Mouse (Mus musculus): ENCODE data around the gene Slc46a3.
"Not testable (repeated sequence)": the region's sequence is repeated elsewhere in the genome, so short reads cannot be mapped to it uniquely, and the experiment has no call there.

The Slc46a3 gene

DNA sequence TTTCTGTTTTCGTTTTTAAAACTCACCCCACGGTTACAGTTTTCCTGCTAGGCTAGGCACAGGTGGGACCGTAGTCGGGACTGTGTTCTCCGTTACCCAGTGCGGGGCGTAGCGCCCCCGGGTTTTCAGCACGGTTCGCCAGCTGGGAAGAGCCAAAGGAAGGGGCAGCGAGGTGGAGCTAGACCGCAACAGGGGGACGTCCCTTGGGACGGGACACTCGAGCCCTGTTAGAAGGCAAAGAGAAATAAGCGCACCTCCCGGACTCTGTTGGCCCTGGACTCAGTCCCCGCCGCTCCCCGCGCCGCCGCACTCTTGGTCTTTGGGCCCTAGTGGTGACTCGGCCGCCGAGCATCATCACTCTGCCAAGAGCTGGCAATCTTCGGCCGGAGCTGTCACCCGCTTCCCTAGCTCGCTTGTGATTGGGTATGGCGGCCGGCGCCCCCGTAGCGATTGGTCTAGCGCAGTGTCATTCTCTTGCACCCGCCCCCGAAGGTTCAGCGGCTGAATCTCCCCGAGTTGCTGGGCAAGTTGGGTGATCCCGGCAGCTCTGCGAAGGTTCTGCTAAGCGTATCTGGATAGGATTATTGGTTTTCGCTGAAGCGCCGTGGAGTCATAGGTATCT lies at the start of gene Slc46a3:
Gene Slc46a3, minus strand, starts transcription at position 361 of the 622 bp plus-strand sequence.
- DNase-seq, result peak; percentile 97

DNA sequence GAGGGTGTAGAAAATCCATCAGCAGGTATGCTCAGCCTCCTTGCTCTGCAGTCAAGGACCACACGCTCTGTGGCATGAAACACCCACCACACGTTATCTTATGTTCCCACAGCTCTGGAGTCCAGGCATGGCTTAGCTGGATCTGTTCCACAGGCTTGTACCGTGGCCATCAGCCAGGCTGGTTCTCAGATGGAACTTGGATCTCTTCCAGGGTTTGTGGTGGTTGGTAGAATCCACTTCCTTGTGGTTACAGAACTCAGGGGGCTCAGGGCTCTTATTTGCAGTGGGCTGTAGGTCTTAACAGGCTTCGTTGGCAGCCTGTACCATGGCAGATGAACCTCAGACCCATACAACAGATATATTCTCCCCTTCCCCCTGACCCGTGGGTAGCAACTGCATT lies 44.6 kb upstream of the Slc46a3 start:
- DNase-seq, result no peak

DNA sequence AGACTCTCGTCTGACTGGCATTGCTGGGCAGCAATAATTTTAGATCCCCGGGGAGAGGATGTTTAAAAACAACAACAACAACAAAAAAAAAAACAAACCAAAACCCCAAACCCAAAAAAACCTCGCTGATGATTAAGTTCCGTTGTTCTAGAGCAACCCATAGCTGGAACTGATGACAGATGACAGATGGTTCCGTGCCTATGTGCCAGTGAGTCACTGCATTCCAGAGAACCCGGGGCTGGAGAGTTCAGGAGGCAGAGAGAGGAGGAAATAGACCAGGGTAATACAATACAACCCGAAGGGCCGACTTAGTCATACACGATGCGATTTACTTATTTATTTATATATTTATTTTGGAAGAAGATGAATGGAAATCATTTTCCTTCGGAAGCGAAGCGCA lies 40.5 kb upstream of the Slc46a3 start:
- no peak for DNase-seq

DNA sequence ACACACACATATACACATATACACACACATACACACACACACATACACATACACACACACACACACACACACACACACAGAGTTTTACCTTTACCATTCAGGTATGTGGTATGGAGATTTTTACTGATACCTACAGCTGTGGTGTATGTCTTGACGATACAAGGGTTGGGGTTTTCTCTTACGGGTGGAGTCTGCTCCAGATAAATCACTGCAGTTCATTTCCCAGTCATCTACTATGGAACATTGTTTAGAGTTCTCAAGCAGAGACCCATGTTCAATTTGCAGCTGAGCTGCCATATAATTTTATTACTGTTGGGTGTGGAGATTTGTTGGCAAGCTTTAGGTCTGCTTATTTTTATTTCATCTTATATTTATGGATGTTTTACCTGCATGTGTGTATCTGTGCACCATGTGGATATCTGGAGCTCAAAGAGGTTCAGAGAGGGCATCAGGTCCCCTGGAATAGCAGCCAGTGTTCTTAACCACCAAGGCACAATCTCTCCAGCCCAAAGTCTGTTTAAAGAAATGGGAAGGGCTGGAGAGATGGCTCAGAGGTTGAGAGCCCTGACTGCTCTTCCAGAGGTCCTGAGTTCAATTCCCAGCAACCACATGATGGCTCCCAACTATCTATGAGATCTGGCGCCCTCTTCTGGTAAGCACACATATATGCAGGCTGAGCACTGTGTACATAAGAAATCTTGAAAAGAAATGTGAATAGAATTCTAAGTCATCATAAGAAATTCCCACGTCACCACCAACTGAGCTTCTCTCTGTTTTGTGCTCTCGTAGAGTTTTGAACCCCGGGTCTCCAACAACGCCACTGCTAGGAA lies 34.3 kb upstream of the Slc46a3 start:
- no peak for DNase-seq

DNA sequence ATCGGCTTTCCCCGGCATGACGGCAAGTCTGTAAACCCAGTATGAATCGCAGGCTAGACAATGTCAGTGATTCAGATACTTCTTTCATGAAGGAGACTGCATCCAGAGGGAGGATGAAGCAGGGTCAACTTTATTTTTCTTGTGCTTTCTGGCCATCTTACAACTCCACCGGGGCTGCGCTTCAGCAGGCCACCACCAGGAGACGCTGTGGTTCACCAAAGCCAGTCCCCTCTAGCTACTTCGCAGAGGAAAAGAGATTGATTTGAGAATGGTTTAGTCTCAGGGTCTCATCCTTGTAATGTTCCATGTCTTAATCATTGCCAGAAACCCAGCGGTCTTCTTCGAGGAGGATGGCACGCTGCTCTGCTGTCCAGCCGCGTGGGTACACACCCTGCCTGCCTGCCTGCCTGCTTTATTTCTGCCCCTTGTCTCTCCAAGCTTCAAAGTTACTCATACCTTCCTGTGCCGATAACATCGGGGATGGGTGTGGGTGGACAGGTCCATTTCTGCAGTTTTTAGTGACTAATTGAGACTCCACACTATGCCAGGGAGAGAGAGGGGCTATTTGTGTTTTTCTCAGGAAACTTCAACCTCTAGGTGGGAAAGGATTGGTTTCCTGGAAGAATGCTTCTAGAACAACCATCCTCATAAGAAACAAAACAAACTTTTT lies 31.5 kb upstream of the Slc46a3 start:
- no peak for DNase-seq

DNA sequence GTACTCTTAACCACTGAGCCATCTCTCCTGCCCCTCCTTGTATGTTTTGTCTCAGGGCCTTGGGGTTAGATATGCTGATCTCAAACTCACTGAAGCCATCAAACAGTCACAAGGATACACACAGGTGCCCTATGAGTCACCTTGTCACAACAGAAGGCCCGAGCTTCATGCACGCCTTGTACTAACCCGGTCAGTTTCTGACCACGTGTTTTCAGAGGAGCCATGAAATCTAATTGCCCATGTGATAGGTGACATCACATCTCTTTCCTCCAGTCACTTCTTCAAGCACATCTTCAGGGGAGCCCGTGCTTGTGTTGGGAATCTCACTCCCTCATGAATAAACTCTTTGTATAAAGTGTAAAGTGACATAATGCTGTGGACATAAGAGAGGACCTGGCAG lies 30.0 kb upstream of the Slc46a3 start:
- no peak for DNase-seq

DNA sequence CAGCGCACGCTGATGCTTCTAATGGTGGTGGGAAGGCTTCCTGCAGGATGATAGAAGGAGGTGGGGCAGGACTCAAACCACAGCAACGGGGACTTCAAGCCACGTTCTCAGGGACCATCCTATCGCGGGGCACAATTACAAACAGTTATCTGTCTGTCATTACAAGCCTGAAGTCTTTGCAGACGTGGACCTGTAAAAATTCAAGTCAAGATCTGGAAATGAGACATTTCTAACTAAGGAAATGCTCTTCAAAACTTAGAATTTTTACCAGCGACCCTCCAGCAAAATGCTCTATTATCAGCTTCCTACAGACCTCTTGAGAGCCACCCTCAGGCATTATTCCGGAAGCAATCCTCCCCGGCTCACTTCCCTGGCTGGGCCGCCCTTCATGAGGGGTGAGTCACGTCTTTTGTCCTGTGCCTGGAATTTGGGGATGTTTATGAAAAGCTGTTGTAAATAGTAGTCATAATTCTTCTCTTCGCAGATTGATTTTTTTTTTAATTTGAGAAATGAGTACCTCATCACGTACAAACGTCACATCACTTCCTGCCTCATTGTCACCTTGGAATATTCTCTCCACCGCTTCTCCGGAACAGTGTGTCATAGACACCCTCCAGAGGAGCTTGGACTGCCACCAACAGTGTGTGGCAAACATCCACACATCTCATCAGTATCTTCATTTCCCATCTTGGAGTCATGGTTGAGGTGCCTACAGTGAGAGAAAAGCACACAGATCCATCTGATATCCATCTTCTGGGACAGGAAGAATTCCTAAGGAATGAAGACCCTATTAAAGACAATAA lies 23.6 kb upstream of the Slc46a3 start:
- DNase-seq, result no peak

DNA sequence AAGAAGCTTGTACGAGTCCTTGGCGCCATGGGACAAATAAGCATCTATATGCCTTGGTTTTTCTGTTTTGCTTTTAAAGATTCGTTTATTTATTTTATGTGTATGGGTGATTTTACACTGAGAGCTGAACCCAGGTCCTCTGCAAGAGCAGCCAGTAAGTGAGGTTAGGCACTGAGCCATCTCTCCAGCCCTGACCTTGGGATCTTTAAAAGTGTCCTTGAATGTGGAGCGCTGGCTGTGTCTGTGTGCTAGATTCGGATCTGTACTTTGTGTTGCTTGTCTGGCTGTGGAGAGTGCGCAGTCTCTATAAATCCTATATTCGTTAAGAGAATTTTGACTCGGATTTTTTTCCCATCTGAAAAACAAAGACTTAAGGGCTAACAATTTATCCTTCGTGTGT lies 21.6 kb upstream of the Slc46a3 start:
- no peak for DNase-seq

DNA sequence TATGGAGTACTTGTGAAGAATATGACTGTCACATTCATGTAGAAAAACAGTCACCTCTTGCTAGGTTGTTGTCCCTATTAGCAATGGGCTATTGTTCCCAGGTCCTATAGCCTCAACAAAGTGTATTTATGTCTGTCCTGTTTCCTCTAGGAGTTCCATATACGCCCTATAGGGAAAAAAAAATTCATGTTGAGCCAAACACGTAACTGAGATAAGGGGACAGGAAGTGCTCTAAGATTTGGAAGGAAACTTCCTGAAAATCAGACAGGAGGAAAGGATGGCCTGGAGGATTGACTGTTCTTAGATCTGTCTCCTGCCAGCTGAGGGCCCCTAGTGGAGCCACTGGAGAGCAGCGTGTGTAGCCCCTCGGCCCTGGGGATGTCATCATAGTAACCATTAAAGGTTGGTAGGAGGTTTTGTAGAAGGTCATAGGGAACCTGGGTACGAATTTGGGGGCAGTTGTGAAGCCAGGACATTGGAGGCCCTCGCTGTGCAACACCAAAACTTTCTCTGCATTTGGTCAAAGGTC lies 20.5 kb upstream of the Slc46a3 start:
- no peak for DNase-seq

DNA sequence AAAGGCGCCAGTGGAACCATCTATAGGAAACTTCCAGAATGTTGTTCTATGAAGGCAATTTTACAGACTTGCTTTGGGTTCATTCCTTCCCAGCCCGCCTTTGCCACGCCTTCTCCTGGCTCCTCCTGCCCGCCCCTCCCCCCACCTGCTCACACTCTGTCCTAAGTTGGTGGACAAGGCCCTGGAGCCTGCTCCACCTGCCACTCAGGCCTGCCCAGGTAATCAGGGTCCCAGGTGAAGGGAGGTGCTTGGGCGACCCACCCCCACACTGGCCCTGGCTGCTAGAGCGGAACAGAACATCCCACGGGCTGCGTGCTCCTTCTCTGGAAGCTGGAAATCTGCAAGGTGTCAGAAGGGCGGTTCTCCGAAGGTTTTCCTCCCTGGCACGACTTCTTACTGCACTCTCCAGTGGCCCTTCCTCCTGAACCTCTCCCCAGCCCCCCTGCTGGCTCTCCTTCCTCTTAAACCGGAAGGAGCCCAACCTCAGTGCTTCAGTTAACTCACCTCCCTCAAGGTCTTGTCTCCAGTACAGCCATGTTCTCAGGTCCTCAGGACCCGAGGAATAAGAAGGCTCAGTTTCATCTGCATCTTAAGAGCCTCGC lies 18.7 kb upstream of the Slc46a3 start:
- DNase-seq, result no peak

DNA sequence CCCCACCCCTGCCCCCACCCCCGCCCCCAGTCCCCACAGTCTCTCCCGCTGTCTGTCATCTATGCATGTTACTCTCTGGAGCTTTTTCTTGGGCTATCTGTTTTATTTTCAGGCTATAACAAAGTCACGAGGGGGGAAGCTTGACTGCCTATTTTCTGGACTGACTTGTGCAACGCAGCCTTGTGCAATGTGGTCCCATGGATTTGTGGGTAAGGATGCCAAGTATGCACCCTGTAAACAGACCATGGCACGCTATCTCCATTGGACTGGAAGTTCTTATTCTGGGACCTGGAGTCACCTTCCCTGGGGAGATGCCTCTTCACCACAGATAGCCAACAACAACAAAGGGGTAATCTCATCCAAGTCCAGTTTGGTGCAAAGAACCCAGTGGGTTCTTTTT lies 17.1 kb upstream of the Slc46a3 start:
- no peak for DNase-seq

DNA sequence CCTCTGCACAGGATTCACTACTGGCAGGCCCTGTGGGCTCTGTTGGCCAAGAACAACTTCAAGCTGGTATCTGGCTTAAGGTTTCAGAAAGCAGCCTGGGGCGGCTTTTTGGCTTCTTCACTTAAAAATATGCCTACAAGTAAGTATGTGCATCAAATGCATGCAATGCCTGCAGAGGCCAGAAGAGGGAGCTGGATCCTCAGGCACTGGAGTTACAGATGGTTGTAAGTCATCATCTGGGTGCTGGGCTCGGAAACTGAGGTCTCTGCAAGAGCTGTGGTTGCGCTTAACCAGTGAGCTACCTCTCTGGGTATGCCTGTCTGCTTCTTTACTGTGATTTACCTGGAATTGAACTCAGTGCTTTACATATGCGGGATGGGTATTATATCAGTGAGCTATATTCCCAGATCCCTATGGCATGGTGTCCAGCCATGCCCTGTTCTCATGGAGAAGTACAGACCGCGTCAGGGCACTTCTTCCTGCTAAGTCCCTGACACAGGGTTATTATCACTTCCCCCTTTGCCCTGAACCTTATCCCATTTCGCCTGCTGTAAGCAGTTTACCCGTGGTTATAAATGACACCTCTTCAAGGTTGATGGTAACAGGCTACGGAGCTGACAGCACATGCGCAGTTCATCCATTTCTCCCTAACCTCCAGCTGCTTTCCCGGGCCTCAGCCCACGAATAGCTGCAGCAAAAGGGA lies 16.3 kb upstream of the Slc46a3 start:
- DNase-seq, result no peak

DNA sequence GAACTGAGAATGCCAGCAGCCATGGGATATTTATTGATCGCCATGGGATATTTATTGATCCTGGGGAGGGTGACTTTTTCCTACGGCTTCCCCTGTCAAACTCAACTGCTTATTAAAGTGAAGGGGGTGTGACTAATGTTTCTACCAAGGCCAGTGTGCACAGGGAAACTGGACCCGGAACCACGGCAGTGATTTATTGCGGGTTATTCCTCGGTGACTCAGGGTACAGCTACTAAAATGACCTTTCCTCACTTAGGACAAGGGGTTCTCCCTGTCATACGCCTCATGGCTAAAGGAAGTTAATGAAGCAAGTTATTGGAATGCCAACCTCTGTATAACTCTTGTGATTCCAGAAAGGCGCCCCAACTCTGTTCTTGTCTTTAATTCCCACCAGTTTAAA lies 13.2 kb upstream of the Slc46a3 start:
- no peak for DNase-seq

DNA sequence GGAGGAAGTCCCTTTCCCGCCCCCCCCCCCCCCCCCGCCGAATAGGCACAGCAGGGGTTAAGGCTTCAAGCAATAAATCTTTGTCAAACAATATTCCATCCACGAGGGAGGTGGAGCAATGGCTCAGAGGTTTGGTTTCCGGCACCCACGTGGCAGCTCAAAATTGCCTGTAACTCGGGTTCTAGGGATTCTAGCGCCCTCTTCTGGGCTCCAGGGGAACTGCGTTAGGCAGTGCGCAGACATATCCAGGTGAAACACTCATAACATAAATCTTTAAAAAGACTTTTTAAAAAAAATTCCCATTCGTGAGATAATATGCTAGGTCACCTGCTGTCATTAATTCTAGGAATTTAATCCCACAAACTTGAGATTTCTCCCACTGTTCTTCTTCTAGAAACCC lies 12.5 kb upstream of the Slc46a3 start:
- DNase-seq, result no peak

DNA sequence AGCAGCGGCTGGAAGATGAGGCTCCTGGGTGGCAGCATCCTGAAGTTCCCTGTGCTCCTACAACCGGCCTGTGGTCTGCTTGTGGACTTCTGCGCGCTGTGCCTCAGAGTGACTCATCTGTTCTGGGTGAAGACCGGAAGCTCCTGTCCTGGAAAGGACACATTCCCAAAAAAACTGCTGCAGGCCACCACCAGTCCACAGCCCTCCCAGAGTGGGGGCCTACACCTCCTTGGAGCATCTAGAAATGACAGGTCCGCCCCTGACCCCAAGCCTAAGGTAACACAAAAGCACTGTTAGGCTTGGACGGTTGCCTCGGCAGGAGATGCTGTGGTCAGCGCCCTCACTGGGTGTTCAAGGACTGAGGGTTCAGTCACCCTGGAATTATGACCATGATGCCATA lies 8.6 kb upstream of the Slc46a3 start:
- DNase-seq, result no peak

DNA sequence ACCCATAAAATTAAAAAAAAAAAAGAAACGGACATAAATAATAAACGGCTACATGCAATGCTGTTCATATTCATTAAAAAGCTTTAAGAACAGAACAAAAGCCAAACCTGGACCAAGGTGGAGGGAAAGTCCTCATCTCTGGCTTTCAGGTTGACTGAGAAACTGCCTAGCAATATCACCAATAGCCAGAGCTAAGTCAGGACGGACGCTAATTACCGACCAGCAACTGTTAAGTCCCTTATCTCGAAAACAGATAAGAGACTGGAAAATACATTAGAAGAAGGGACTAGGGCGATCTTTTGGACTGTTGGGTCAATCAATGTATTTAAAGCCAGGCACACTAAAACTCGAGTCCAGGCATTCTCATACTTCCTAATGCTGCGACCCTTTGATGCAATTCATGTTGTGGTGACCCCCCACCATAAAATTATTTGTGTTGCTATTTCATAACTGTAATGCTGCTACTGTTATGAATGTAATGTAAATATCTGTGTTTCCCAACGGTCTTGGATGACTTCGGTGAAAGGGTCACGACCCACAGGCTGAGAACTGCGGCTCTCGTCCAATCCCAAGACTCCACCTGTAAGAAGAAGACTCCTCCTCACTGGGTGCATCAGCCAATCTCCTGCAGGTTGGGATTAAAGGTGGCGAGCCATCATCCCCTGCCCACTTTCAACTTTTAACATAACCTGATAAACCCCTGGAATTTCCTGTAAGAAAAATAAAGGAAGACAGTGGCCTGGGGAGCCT lies 7.6 kb upstream of the Slc46a3 start:
- DNase-seq, result no peak

DNA sequence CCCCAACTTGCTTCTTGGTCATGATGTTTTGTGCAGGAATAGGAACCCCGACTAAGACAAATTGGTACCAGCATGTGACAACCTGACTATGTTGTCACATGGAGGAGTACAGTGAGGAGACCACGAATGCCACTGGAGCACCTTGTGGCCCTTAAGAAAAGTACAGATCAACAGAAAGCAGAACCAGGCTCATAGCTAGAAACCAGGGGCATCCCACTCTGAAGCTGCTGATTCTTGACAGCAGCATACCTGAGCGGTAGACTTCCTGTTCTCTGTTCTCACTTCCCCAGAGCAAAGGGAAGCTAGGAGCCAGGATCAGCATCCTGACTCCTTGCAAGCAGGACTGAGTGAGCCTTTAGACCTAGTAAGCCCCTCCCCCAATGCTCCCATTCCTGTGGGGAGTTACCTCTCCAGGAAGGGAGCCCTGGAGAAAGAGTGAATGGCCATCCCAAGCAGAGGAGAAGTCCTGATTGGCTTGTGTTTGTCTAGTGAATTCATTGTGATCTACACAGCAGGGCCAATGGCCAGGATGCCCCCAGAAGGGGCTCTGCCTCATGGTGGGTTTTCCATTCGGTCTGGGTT lies 4.4 kb upstream of the Slc46a3 start:
- DNase-seq, result no peak

DNA sequence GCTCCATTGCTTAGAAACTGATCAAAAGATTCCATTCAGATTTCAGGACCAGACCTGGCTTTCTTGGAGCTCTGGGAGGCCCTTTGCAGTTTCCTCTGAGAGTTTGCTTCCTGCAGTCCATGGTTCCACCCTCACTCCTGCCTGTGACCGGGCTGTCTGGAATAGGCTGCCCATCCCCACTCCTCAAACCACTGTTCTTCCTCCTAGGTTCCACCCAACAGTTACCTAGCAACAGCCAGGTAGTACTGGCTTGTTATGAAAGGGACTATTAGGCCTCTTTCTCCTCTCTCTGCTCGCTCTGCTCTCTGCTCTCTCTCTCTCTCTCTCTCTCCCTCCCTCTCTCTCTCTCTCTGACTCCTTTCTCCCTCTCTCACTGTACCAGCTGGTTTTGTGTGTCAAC lies 3.6 kb upstream of the Slc46a3 start:
- no peak for DNase-seq

DNA sequence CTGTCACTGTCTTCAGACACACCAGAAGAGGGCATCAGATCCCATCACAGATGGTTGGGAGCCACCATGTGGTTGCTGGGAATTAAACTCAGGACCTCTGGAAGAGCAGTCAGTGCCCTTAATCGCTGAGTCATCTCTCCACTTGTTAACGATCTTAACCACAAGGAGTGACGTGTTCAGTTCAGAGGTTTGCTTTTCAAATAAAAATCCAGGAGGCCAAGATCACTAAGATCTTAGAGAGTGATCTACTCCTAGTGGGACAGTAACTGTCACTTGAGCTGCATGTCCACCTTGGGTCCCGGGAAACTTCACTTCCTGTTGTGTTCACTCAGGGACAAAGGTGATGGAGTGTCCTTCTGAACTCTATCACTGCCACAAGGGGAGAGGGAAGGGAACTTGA lies 1.9 kb upstream of the Slc46a3 start:
- DNase-seq, result not testable (repeated sequence)

DNA sequence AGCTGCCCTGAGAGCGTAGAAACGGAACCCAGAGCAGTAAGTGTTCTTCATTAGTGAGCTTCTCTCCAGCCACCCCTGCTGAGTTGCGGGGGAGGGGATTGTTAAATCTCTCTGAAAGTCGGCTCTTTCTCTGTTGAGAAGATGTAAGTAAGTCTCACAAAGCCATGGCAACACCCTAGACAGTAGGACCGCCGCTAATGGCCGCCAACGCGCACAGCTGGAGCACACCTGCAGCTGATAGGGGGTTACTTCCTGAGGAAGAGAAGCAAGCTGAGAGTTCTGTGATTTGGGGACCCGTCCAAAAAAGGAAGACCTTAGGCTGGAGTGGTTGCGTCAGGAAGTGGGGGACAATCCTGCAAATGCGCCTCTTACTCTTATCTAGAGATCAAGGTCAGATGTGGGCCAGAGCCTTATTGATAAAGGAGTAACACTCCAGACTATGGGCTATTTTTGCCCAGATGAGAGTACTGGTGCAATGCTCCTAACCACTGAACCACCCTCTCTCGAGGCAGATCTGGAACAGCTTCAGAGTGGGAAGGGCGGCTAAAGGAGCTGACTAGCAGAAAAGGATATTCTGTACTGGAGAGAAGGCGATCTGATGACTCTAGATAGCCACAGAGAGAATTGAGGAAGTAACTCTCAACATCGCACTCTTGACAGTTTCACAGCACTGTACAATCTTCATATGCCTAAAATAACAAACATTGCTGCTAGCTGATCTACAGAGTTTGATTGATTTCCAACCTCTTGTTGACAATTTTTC lies 1.0 kb upstream of the Slc46a3 start:
- peak; percentile 61 for DNase-seq

Measured in cerebellum, adult 9-11 months (tissue).